Mouse (Mus musculus) stomach, postnatal 0 days (tissue): Measurements from ENCODE around the gene Tmco3. TPM values are rescaled to one million over a fixed set of nuclear protein-coding genes. Genes with fewer than 3 reads are reported as not detected.

Source experiments
- ATAC-seq: fragments of 200-750 bp; cut with Nextera tagmentation; 2 replicates; pipeline ENCODE4 v1.8.0; 2017; ENCODE audit not compliant: low FRiP score, low TSS enrichment
- DNase-seq: peaks from one replicate; pipeline ENCODE4 v3.0.0-alpha.2; 2016; ENCODE audit warnings: low spot score
- H3K27ac ChIP-seq: fragments of 300-500 bp; sonication (generic); replicated peaks from 2 replicates; pipeline ENCODE4 v1.5.1; 2014; ENCODE audit warnings: mild to moderate bottlenecking, control low read depth
- H3K27me3 ChIP-seq: fragments of 300-500 bp; sonication (generic); 2 replicates; pipeline ENCODE4 v1.6.1; 2014; ENCODE audit warnings: low read length; ENCODE audit not compliant: control insufficient read depth, insufficient read depth
- H3K36me3 ChIP-seq: fragments of 300-500 bp; sonication (generic); 2 replicates; pipeline ENCODE4 v1.6.1; 2014; ENCODE audit warnings: low read length, mixed read lengths; ENCODE audit not compliant: control insufficient read depth, insufficient read depth
- H3K4me1 ChIP-seq: fragments of 300-500 bp; sonication (generic); replicated peaks from 2 replicates; pipeline ENCODE4 v1.6.1; 2014; ENCODE audit warnings: antibody characterized with exemption; ENCODE audit not compliant: control insufficient read depth, insufficient read depth
- H3K4me2 ChIP-seq: fragments of 300-500 bp; sonication (generic); replicated peaks from 2 replicates; pipeline ENCODE4 v1.6.1; 2014; ENCODE audit warnings: low read depth, mild to moderate bottlenecking, control low read depth, moderate library complexity
- H3K4me3 ChIP-seq: fragments of 300-500 bp; sonication (generic); 2 replicates; pipeline ENCODE4 v1.5.1; 2014; ENCODE audit warnings: low read depth, low read length, control low read depth
- H3K9ac ChIP-seq: fragments of 300-500 bp; sonication (generic); 2 replicates; pipeline ENCODE4 v1.6.1; 2014; ENCODE audit warnings: mild to moderate bottlenecking, low read length, control low read depth, mixed read lengths
- H3K9me3 ChIP-seq: fragments of 300-500 bp; sonication (generic); 2 replicates; pipeline ENCODE4 v1.6.1; 2016; ENCODE audit warnings: low read length; ENCODE audit not compliant: control insufficient read depth
- CTCF ChIP-seq: IDR thresholded peaks from 2 replicates; pipeline ENCODE4 v1.5.1; 2016; ENCODE audit warnings: antibody characterized with exemption, low read depth, mild to moderate bottlenecking, moderate library complexity
- EP300 ChIP-seq: optimal IDR thresholded peaks from 2 replicates; pipeline ENCODE3; 2016; ENCODE audit warnings: antibody characterized with exemption
- WGBS: fragments of 180-500 bp; shearing (Covaris S2); extraction: QIAGEN DNeasy Blood & Tissue Kit; methylation state at CpG from one replicate; pipeline ENCODE4 v1.1.7; 2014; 5-methylcytosine and 5-hydroxymethylcytosine counted together
- polyA plus RNA-seq: library from polyadenylated mRNA; unstranded; fragments of >200 nt; fragmentation: Nextera tagmentation; extraction: Ambion mirVana; gene quantifications from 2 replicates; pipeline ENCODE4 v1.2.1, GENCODE M21; 2015

Tmco3 gene
- polyA plus RNA-seq, 1 experiment from 2014 or later: 14.7 TPM

GRCm38 (mm10) chr8:13350052-13350451, 62.1 kb downstream of the Tmco3 start:
- no peak overlapping the region for H3K4me2 ChIP-seq
- WGBS: 88% methylated on average over 7 of the region's 7 CpGs
- DNase-seq (no peak), ATAC-seq (no peak)
- no peak overlapping the region for H3K27ac ChIP-seq
- TF ChIP-seq CTCF: no peak
- no peaks in the 10 kb centered on the region for H3K9me3 ChIP-seq
- H3K4me3 ChIP-seq: no peak overlapping the region
- H3K27me3 ChIP-seq: no peaks in the 10 kb centered on the region
- peaks cover 33% of the 10 kb centered on the region for H3K36me3 ChIP-seq
- no peaks in the 10 kb centered on the region for H3K4me1 ChIP-seq
- no peak overlapping the region for H3K9ac ChIP-seq

GRCm38 (mm10) chr8:13351593-13351992, 63.6 kb downstream of the Tmco3 start:
- WGBS: 76% methylated on average over 5 of the region's 5 CpGs
- no peak for DNase-seq
- no peaks in the 10 kb centered on the region for H3K27me3 ChIP-seq
- H3K4me1 ChIP-seq: no peaks in the 10 kb centered on the region
- TF ChIP-seq CTCF (no peak), EP300 (no peak)
- ATAC-seq: no peak
- H3K27ac ChIP-seq: no peak overlapping the region
- H3K9ac ChIP-seq: no peak overlapping the region
- H3K9me3 ChIP-seq: no peaks in the 10 kb centered on the region
- no peak overlapping the region for H3K4me2 ChIP-seq
- no peak overlapping the region for H3K4me3 ChIP-seq
- peaks cover 36% of the 10 kb centered on the region for H3K36me3 ChIP-seq

GRCm38 (mm10) chr8:13352601-13353000, 64.6 kb downstream of the Tmco3 start:
- Histone ChIP-seq H3K36me3 (peaks cover 42% of the 10 kb centered on the region), H3K4me2 (no peak overlapping the region), H3K9ac (0 out of 2 replicates have a peak overlapping the region, but pooled peaks have one; percentile 4), H3K27ac (no peak overlapping the region), H3K4me1 (no peaks in the 10 kb centered on the region), H3K27me3 (no peaks in the 10 kb centered on the region), H3K9me3 (no peaks in the 10 kb centered on the region), H3K4me3 (no peak overlapping the region)
- 65% methylated on average over 8 of the region's 8 CpGs for WGBS
- no peak for DNase-seq
- peak; percentile 57; the same call in 1 of the 2 replicates for ATAC-seq
- TF ChIP-seq CTCF (no peak), EP300 (no peak)

GRCm38 (mm10) chr8:13353155-13353833, 65.3 kb downstream of the Tmco3 start:
- Histone ChIP-seq H3K9me3 (no peaks in the 10 kb centered on the region), H3K27me3 (no peaks in the 10 kb centered on the region), H3K4me2 (no peak overlapping the region), H3K4me1 (no peaks in the 10 kb centered on the region), H3K36me3 (peaks cover 39% of the 10 kb centered on the region), H3K9ac (0 out of 2 replicates have a peak overlapping the region, but pooled peaks have one; percentile 4), H3K4me3 (no peak overlapping the region), H3K27ac (no peak overlapping the region)
- ATAC-seq (no peak), DNase-seq (no peak)
- 80% methylated on average over 9 of the region's 9 CpGs for WGBS
- TF ChIP-seq EP300 (no peak), CTCF (no peak)

GRCm38 (mm10) chr8:13353883-13354282, 65.9 kb downstream of the Tmco3 start:
- no peak overlapping the region for H3K4me2 ChIP-seq
- H3K9ac ChIP-seq: no peak overlapping the region
- no peak overlapping the region for H3K27ac ChIP-seq
- DNase-seq (no peak), ATAC-seq (no peak)
- H3K4me1 ChIP-seq: no peaks in the 10 kb centered on the region
- peaks cover 40% of the 10 kb centered on the region for H3K36me3 ChIP-seq
- TF ChIP-seq EP300: no peak
- no peak for TF ChIP-seq CTCF
- H3K27me3 ChIP-seq: no peaks in the 10 kb centered on the region
- WGBS: 81% methylated on average over 4 of the region's 4 CpGs
- H3K9me3 ChIP-seq: no peaks in the 10 kb centered on the region
- H3K4me3 ChIP-seq: no peak overlapping the region

GRCm38 (mm10) chr8:13356221-13356620, 68.2 kb downstream of the Tmco3 start:
- no peaks in the 10 kb centered on the region for H3K9me3 ChIP-seq
- H3K36me3 ChIP-seq: peaks cover 39% of the 10 kb centered on the region

More at GRCm38 (mm10) chr8:13356221-13356620, 68.2 kb downstream of the Tmco3 start:
- Histone ChIP-seq H3K9ac (no peak overlapping the region), H3K4me1 (no peaks in the 10 kb centered on the region), H3K4me3 (no peak overlapping the region), H3K27me3 (no peaks in the 10 kb centered on the region), H3K27ac (no peak overlapping the region), H3K4me2 (no peak overlapping the region)
- 67% methylated on average over 6 of the region's 6 CpGs for WGBS
- ATAC-seq (no peak), DNase-seq (no peak)
- TF ChIP-seq CTCF (no peak), EP300 (no peak)
